Mouse (Mus musculus) macrophage (primary cell): ENCODE data around the gene Ckap4. TPM values are rescaled to one million over a fixed set of nuclear protein-coding genes. Genes with fewer than 3 reads are reported as not detected.
"Not testable (repeated sequence)": the region's sequence is repeated elsewhere in the genome, so short reads cannot be mapped to it uniquely, and the experiment has no call there.

Source experiments
- H3K27ac ChIP-seq: fragments of 350-480 bp; formaldehyde crosslinking; 2 replicates; pipeline ENCODE4 v1.9.0; 2021
- H3K36me3 ChIP-seq: fragments of 350-480 bp; formaldehyde crosslinking; 2 replicates; pipeline ENCODE4 v1.9.0; 2021; ENCODE audit errors: inconsistent target
- H3K4me3 ChIP-seq: fragments of 350-480 bp; formaldehyde crosslinking; 2 replicates; pipeline ENCODE4 v1.9.0; 2021; ENCODE audit errors: inconsistent target
- H3K79me2 ChIP-seq: fragments of 350-480 bp; formaldehyde crosslinking; 2 replicates; pipeline ENCODE4 v1.9.0; 2021; ENCODE audit errors: inconsistent target
- WGBS: methylation state at CpG from one replicate; pipeline ENCODE4 v1.1.7; 2026; ENCODE audit warnings: inconsistent platforms; ENCODE audit not compliant: missing documents; 5-methylcytosine and 5-hydroxymethylcytosine counted together
- polyA plus RNA-seq: library from polyadenylated mRNA; stranded (reverse); fragments of 250-400 nt; gene quantifications from 3 replicates; pipeline ENCODE4 v1.2.4, GENCODE M21; 2018; ENCODE audit warnings: inconsistent platforms

Gene Ckap4
- polyA plus RNA-seq, 1 experiment from 2014 or later: 15.0 TPM

DNA sequence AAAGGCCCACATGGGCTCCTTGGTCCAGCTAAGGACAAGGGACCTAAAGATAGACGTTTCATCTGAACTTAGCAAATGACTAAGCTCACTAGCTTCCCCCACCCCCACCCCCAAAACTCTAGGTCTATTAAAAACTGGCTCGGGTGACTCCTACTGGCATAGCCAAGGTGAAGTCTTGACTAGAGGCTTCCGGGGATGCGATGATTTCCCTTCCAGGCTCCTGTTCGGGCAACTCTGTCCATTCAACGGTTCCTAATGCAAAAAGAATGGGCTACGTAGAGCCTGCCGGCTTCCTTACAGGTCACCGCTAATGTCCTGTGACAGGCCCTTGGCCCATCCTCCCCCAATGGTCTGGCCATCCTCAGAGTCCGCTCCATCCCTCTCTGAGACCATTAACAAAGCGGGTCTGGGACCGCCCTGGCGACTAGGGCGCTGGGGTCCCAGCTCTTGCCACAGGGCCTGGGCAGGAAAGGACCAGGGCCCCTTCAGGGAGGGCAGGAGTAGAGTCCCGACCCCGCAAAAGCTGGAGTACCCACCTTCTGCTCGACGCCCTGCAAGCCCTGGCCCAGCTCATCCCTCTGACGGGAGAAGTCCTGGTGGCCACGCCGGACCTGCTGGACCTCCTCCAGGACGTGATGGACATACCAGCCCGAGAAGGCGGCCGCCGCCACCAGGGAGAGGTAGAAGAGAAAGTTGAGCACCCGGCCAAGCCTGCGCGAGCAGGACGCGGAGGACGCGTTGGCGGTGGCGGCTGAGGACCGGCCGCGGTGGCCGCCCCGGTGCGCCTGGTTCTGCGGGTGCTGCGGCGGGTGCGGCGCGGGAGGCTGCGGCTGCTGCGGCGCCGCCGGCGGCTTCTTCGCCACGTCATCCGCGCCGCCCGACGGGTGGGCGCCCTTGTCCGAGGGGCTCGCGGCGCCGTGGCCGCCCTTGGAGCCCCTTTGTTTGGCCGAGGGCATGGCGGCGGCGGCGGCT is 665 bp downstream of the Ckap4 start:
- Histone ChIP-seq H3K27ac (peak overlapping the region; percentile 19), H3K36me3 (no peaks in the 10 kb centered on the region), H3K4me3 (peak overlapping the region; percentile 45), H3K79me2 (peaks cover 51% of the 10 kb centered on the region)
- 10% methylated on average over 60 of the region's 72 CpGs for WGBS

DNA sequence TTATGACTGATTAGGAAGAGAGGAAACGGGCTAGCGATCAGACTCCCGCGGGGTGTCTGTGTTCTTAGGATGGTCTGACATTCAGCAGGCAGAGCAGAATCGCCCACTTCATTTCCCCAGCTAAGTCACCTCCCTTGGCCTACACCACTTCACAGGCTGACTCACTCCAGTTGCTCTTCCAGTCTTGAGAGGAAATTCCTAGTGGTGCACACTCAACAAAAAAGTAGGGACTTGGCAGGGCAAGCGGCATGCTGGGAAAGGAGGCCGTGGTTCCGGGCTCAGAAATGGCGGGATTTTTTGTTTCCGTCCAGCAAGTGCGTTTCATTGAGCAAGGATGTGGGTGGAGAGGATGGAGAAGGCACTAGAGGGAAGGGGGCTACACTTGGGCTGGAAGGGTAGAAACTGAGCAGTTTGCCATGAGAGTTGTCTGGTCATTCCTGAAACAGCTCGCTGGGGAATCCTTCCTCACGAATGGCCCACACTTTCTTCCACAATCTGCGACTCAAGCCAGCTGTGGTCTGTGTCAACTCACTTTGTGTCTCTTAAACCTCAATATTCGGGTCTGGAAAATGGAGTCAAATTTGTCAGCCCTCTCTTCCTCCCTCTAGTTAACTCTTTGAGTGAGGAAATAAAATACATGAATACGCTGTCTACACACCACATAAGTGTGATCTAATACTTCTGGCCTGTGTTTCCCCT is 1.5 kb downstream of the Ckap4 start:
- Histone ChIP-seq H3K4me3 (peak overlapping the region; percentile 45), H3K27ac (peak overlapping the region; percentile 19)

DNA sequence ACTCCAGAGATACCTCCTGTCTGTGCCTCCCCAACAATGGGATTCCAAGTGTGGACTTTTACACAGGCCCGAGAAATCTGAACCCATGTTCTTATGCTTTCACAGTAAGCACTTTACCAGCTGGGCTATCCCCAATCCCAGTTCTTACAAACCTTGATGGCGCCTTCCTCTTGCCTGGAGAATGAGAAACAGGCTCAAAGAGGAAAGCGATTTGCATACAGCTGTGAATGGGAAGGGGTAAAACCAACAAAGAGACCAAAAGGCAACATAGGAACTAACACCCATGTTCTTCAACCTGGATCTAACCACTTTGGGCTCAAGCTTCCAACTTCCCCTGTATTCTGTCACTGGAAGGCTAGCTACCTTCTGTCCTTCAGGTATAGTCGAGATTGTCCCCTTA is 2.3 kb downstream of the Ckap4 start:
- WGBS: 98% methylated on average over 4 of the region's 4 CpGs
- Histone ChIP-seq H3K79me2 (peaks cover 61% of the 10 kb centered on the region), H3K36me3 (no peaks in the 10 kb centered on the region), H3K27ac (no peak overlapping the region), H3K4me3 (no peak overlapping the region)

More for the DNA sequence above, 1.5 kb downstream of the Ckap4 start:
- WGBS: 78% methylated on average over 16 of the region's 16 CpGs
- Histone ChIP-seq H3K36me3 (no peaks in the 10 kb centered on the region), H3K79me2 (peaks cover 59% of the 10 kb centered on the region)

DNA sequence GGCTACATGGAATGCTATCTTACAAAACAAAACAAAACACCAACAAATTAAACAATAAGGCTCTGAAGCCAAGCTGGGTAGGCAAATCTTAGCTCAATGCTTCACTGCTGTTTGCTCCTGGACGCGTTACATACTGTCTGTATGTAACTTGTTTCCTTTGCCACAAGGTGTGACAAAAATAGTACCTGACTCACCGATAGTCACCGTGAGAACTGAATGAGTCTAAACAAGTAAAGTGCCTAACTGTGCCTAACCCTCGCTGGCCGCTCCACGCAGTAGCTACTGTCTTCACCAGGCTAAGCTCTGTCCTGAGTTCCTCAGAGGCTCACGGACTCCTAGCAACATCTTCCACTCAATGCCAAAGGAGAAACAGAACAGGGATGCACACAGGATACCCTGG is 3.5 kb downstream of the Ckap4 start:
- Histone ChIP-seq H3K4me3 (no peak overlapping the region), H3K79me2 (peaks cover 61% of the 10 kb centered on the region), H3K36me3 (no peaks in the 10 kb centered on the region), H3K27ac (no peak overlapping the region)
- WGBS: 70% methylated on average over 8 of the region's 8 CpGs

DNA sequence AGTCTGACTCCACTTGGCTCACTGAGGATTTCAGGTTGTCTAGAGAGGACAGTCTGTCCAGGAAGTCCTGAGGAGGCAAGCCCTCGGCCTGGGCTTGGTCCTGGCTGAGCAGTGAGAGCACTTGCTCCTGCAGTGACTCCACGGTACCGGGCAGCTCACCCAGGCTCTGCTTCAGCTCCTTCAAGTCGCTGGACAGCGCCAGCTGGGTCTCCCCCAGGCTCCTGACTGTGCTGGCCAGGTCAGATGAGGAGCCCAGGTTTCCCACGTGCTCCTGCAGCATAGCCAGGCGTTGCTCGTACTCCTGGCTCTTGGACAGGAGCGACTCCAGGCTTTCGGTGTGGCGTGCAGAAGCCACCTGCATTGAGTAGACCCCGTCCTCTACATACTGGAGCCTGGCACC is 6.2 kb downstream of the Ckap4 start:
- H3K4me3 ChIP-seq: no peak overlapping the region
- no peaks in the 10 kb centered on the region for H3K36me3 ChIP-seq
- 83% methylated on average over 12 of the region's 12 CpGs for WGBS
- no peak overlapping the region for H3K27ac ChIP-seq
- peaks cover 54% of the 10 kb centered on the region for H3K79me2 ChIP-seq

DNA sequence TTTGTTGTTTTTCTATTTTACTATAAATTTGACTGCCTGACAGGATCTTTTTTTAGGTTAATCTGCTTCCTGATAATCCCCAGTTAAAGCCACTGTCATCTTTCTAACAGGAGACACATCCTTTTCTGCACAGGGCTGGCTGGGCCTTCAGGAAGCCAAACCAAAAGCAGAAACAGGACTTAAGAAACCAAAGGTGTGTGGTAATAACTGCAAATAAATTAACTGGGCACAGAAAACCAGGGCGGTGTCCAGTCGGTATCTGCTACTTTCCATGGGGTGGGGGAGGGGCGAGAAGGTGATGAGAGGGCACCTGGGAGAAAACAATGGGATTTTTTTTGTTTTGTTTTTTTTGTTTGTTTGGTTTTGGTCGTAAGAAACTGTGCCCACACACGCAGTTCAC is 6.8 kb downstream of the Ckap4 start:
- Histone ChIP-seq H3K79me2 (peaks cover 49% of the 10 kb centered on the region), H3K27ac (no peak overlapping the region), H3K36me3 (no peaks in the 10 kb centered on the region), H3K4me3 (no peak overlapping the region)
- 45% methylated on average over 5 of the region's 5 CpGs for WGBS

DNA sequence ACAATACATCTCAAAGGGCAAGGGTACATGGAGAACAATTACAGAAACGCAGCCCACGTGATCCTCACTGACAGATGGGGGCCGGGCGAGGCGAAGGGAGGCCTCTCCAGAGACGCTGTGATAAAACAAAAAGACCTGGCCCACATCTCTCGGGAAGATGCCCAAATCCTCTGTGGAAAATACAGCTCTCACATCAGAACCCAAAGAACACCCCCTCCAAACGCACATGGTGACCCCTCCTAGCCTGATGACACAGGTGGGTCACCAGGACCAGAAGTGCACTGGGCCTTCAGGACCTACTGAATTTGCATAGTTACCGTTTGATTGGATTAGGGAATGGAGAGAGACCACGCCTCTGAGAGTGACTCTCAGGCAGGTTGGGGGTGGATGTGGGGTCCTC is 7.4 kb downstream of the Ckap4 start:
- no peaks in the 10 kb centered on the region for H3K36me3 ChIP-seq
- H3K27ac ChIP-seq: no peak overlapping the region
- WGBS: 93% methylated on average over 10 of the region's 10 CpGs
- H3K79me2 ChIP-seq: peaks cover 43% of the 10 kb centered on the region
- no peak overlapping the region for H3K4me3 ChIP-seq

DNA sequence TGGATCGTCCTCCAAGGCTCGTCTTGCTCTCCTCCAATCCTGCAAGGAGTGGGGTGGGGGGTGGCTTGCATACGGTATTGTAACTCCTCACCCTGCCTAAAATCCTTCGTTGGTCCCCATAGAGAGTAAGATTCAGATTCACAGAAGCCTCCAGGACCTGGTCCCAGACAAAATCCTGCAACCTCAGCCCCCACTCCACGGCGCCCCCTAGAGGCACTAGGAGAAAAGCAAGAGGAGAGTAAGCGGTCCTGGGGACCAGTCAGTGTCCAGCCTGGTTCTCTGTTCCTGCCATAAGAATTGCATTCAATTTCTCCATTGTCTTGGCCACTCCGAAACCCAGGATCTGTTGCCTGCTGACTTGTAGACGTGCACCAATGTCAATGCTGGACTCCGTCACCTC is 10.2 kb downstream of the Ckap4 start:
- WGBS: 73% methylated on average over 10 of the region's 10 CpGs
- no peaks in the 10 kb centered on the region for H3K36me3 ChIP-seq
- peaks cover 15% of the 10 kb centered on the region; the same call in 1 of the 2 replicates for H3K79me2 ChIP-seq
- H3K27ac ChIP-seq: no peak overlapping the region
- H3K4me3 ChIP-seq: no peak overlapping the region

DNA sequence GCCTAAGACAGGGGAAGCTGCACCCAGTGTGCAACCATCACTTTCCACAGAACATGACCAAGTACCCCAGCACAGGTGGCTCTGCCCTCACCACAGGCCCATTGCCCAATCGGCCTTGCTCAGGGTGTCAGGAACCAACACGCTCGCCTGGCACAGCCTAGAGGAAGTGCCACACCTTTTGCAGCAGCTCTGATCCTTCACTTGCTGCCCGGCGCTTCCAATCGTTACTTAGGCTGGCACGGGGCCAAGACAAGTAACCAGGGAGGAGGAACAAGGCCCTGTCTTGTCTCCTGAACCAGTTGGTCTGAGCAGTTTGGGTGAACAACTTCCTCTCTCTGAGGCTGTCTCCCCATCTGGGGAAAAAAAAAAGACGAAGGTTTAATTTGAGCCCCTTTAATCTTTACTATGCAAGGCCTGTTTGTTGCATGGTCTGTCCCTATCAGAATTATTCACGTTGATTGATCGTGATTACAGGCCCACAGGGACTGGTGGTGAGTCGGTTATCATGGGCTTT is 17.4 kb downstream of the Ckap4 start:
- no peak overlapping the region for H3K4me3 ChIP-seq
- 5% methylated on average over 11 of the region's 11 CpGs for WGBS
- H3K79me2 ChIP-seq: no peaks in the 10 kb centered on the region
- H3K36me3 ChIP-seq: no peaks in the 10 kb centered on the region
- no peak overlapping the region for H3K27ac ChIP-seq

DNA sequence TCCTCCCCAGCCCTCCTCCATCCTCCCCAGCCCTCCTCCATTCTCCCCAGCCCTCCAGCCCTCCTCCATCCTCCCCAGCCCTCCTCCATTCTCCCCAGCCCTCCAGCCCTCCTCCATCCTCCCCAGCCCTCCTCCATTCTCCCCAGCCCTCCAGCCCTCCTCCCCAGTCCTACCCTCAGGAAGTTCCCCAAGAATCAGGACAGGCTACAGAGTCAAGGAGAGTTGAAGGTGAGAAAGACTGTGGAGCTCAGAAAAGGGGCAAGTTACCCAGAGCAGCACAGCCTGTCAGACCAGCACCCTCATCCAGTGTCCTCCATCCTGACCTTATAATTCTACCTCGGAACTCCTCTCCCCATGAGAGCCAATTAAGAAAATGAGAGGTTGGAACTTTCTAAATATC is 17.9 kb downstream of the Ckap4 start:
- not testable (repeated sequence) for H3K4me3 ChIP-seq, H3K27ac ChIP-seq, H3K36me3 ChIP-seq, H3K79me2 ChIP-seq
- WGBS: 8% methylated on average over 1 of the region's 1 CpGs

DNA sequence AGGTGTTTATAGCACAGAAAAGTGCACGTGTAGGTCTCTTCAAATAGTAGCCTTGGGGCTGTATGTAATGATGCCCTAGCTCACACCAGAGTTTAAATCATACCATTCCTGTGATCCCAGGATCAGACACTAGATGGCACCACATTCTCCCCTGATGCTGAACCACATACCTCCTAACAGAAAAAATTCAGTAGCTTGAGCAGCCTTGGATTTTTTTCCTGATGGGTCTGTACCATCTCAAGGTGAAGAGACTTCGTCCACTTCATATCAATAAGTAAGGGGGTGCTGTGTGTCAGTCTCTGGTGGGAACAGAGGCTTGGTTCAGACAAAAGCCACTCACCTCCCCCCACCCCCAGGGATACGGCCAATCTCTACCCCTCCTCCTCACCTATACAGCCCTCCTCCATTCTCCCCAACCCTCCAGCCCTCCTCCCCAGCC is 18.3 kb downstream of the Ckap4 start:
- Histone ChIP-seq H3K27ac (no peak overlapping the region), H3K79me2 (no peaks in the 10 kb centered on the region), H3K36me3 (no peaks in the 10 kb centered on the region), H3K4me3 (no peak overlapping the region)
- 12% methylated on average over 3 of the region's 3 CpGs for WGBS

DNA sequence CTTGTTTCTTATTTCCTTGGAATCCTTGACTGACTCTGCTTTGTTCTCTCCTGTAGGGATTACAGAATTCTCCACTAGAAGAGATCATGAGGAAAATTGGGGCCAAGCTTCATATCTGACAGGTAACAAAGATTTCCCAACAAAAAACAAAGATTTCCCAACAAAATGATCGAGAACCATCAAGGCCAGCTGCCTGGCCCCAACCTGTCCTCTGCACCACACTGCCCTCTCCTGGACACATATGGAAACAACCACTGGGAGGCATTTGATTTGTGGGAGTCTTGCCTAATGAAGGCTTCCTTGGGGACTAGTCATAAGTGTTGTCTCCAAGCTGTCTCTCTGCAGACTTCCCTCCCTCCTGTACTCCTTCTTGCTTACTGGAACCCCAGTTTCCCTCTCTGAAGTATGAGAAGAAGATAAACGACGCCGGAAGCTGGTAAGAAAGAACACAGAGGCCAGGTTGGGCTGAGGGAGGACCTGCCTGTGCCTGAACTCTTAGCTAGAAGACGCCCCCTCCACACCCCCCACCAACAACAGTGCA is 19.8 kb downstream of the Ckap4 start:
- Histone ChIP-seq H3K79me2 (no peaks in the 10 kb centered on the region), H3K27ac (no peak overlapping the region), H3K4me3 (no peak overlapping the region), H3K36me3 (no peaks in the 10 kb centered on the region)
- 43% methylated on average over 5 of the region's 5 CpGs for WGBS

DNA sequence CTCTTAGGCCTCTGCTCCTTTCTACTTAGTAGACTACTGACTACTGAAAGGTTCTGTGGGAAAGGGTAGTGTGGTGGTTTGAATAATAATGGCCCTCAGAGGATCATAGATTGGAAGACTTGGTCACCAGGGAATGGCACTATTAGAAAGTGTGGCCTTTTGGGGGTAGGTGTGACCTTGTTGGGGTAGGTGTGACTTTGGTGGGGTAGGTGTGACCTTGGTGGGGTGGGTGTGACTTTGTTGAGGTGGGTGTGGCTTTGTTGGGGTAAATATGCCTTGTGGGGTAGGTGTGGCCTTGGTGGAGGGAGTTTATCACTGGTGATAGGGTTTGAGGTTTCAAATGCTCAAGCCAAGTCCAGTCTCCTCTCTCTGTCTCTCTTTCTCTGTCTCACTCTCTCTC is 21.1 kb downstream of the Ckap4 start:
- Histone ChIP-seq H3K27ac (no peak overlapping the region), H3K79me2 (no peaks in the 10 kb centered on the region), H3K4me3 (no peak overlapping the region), H3K36me3 (no peaks in the 10 kb centered on the region)

DNA sequence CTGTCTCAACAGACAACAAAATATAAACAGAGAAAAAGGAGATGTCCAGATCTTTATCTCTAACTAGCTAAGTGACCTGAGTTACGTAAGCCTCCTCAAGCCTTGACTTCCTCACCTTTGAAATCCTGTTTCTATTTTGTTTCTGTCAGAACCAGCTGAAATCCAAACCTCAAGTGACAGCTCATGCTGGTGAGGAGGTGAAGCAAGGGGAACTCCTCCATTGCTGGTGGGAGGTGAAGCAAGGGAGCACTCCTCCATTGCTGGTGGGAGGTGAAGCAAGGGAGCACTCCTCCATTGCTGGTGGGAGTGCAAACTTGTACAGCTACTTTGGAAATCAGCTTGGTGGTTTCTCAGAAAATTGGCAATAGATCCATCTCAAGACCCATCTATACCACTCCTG is 25.3 kb downstream of the Ckap4 start:
- H3K36me3 ChIP-seq: no peaks in the 10 kb centered on the region
- no peak overlapping the region for H3K4me3 ChIP-seq
- H3K27ac ChIP-seq: no peak overlapping the region
- no peaks in the 10 kb centered on the region for H3K79me2 ChIP-seq
- WGBS: 80% methylated on average over 1 of the region's 1 CpGs

DNA sequence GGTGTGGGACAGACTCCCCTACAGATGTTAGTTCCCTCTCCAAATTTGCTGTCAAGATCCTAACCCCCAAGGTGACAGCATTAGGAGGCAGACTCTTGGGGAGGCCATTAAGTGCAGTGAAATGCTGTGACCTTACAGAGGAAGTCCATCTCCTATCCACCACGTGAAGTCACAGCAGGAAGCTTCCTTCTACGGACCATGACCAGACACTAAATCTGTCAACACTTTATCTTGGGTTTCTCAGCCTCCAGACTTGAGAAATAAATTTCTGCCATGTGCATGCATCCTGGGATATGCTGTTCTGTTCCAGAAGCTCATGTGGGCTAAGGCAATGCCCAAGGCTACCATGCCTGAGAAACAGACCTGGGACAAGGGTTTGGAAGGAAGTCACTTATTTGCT is 35.0 kb downstream of the Ckap4 start:
- Histone ChIP-seq H3K4me3 (no peak overlapping the region), H3K79me2 (no peaks in the 10 kb centered on the region), H3K36me3 (no peaks in the 10 kb centered on the region), H3K27ac (no peak overlapping the region)
- 40% methylated on average over 2 of the region's 2 CpGs for WGBS
